Mouse (Mus musculus): ENCODE measurements around the gene Sh3gl2.

GRCm38 (mm10) chr4:85585426-85585825 is 380.5 kb downstream of the Sh3gl2 start:
- TF ChIP-seq CTCF (IDR thresholded peaks at IDR 0.05; ENCODE audit: low read depth, low read length) (no peak), GATA2 (IDR thresholded peaks at IDR 0.05; ENCODE audit: borderline replicate concordance, low read depth, low read length) (no peak)
